Mouse (Mus musculus) kidney, postnatal 10 days (tissue): ENCODE data around the gene Tnip1.

Experiments
- DNase-seq: peaks from one replicate; pipeline ENCODE4 v3.0.0; 2021; ENCODE audit warnings: mixed read lengths

The Tnip1 gene

GRCm38 (mm10) chr11:54962810-54963209 lies at the start of gene Tnip1:
Gene Tnip1, minus strand, starts transcription at chr11:54962917.
- peak; percentile 52 for DNase-seq

- no peak for DNase-seq
Measured at GRCm38 (mm10) chr11:55011440-55011839, 48.7 kb upstream of the Tnip1 start.

GRCm38 (mm10) chr11:55008230-55008629 lies 45.5 kb upstream of the Tnip1 start:
- DNase-seq, result no peak

GRCm38 (mm10) chr11:55005684-55006083 lies 43.0 kb upstream of the Tnip1 start:
- no peak for DNase-seq

GRCm38 (mm10) chr11:55004970-55005502 lies 42.3 kb upstream of the Tnip1 start:
- peak; percentile 46 for DNase-seq

- peak; percentile 8 for DNase-seq
Measured at GRCm38 (mm10) chr11:54998708-54999107, 36.0 kb upstream of the Tnip1 start.

GRCm38 (mm10) chr11:54998284-54998683 lies 35.6 kb upstream of the Tnip1 start:
- peak; percentile 76 for DNase-seq

GRCm38 (mm10) chr11:54996176-54996575 lies 33.5 kb upstream of the Tnip1 start:
- no peak for DNase-seq

GRCm38 (mm10) chr11:54989920-54990319 lies 27.2 kb upstream of the Tnip1 start:
- DNase-seq, result no peak

GRCm38 (mm10) chr11:54988754-54989349 lies 26.1 kb upstream of the Tnip1 start:
- no peak for DNase-seq

GRCm38 (mm10) chr11:54987974-54988373 lies 25.3 kb upstream of the Tnip1 start:
- peak; percentile 58 for DNase-seq

GRCm38 (mm10) chr11:54985086-54985485 lies 22.4 kb upstream of the Tnip1 start:
- no peak for DNase-seq

GRCm38 (mm10) chr11:54984581-54984980 lies 21.9 kb upstream of the Tnip1 start:
- no peak for DNase-seq

- peak; percentile 91 for DNase-seq
Measured at GRCm38 (mm10) chr11:54984085-54984484, 21.4 kb upstream of the Tnip1 start.

- DNase-seq, result no peak
Measured at GRCm38 (mm10) chr11:54982520-54982919, 19.8 kb upstream of the Tnip1 start.

GRCm38 (mm10) chr11:54981630-54982029 lies 18.9 kb upstream of the Tnip1 start:
- DNase-seq, result no peak

- DNase-seq, result no peak
Measured at GRCm38 (mm10) chr11:54977385-54977937, 14.7 kb upstream of the Tnip1 start.

GRCm38 (mm10) chr11:54976351-54976750 lies 13.6 kb upstream of the Tnip1 start:
- DNase-seq, result no peak

- DNase-seq, result no peak
Measured at GRCm38 (mm10) chr11:54975756-54976155, 13.0 kb upstream of the Tnip1 start.

GRCm38 (mm10) chr11:54975340-54975739 lies 12.6 kb upstream of the Tnip1 start:
- DNase-seq, result no peak

GRCm38 (mm10) chr11:54974639-54975038 lies 11.9 kb upstream of the Tnip1 start:
- DNase-seq, result no peak

GRCm38 (mm10) chr11:54973481-54974212 lies 10.9 kb upstream of the Tnip1 start:
- DNase-seq, result peak; percentile 85

- DNase-seq, result no peak
Measured at GRCm38 (mm10) chr11:54972789-54973188, 10.1 kb upstream of the Tnip1 start.
